Mouse (Mus musculus) stomach, embryonic 14.5 days (tissue): ENCODE measurements at regions not wholly inside any gene's neighbourhood (a gene's known extent, or its start where the extent isn't known, plus 50 kb on each side); places are given as distances from the start of the nearest gene placed in this dataset.

ENCODE experiments used
- ATAC-seq: fragments of 200-750 bp; cut with Nextera tagmentation; 2 replicates; pipeline ENCODE4 v1.8.0; 2017; ENCODE audit warnings: low read depth, moderate TSS enrichment; ENCODE audit not compliant: insufficient number of reproducible peaks, insufficient read depth, low FRiP score
- H3K27ac ChIP-seq: fragments of 300-500 bp; sonication (generic); 2 replicates; pipeline ENCODE4 v1.5.1; 2014; ENCODE audit warnings: mild to moderate bottlenecking, low read length, moderate library complexity, mixed read lengths
- H3K27me3 ChIP-seq: fragments of 300-500 bp; sonication (generic); 2 replicates; pipeline ENCODE4 v1.6.1; 2014; ENCODE audit warnings: low read length, control low read depth, mixed read lengths; ENCODE audit not compliant: control insufficient read depth, insufficient read depth
- H3K36me3 ChIP-seq: fragments of 300-500 bp; sonication (generic); 2 replicates; pipeline ENCODE4 v1.6.1; 2014; ENCODE audit warnings: mild to moderate bottlenecking, control low read depth, low read length, moderate library complexity, mixed read lengths; ENCODE audit not compliant: control insufficient read depth, insufficient read depth
- H3K4me1 ChIP-seq: fragments of 300-500 bp; sonication (generic); 2 replicates; pipeline ENCODE4 v1.6.1; 2014; ENCODE audit warnings: low read length, control low read depth, mixed read lengths; ENCODE audit not compliant: control insufficient read depth, insufficient read depth
- H3K4me2 ChIP-seq: fragments of 300-500 bp; sonication (generic); replicated peaks from 2 replicates; pipeline ENCODE4 v1.6.1; 2014; ENCODE audit warnings: low read depth, low read length, control low read depth
- H3K4me3 ChIP-seq: fragments of 300-500 bp; sonication (generic); 2 replicates; pipeline ENCODE4 v1.5.1; 2014; ENCODE audit warnings: low read depth, low read length, control low read depth
- H3K9ac ChIP-seq: fragments of 300-500 bp; sonication (generic); replicated peaks from 2 replicates; pipeline ENCODE4 v1.6.1; 2014; ENCODE audit warnings: low read depth, mild to moderate bottlenecking, control low read depth, low read length, moderate library complexity, mixed read lengths
- H3K9me3 ChIP-seq: fragments of 300-500 bp; sonication (generic); 2 replicates; pipeline ENCODE4 v1.6.1; 2016; ENCODE audit warnings: low read depth, low read length, control low read depth; ENCODE audit not compliant: control insufficient read depth
- WGBS: fragments of 180-500 bp; shearing (Covaris S2); extraction: QIAGEN DNeasy Blood & Tissue Kit; methylation state at CpG from one replicate; pipeline ENCODE4 v1.1.7; 2014; 5-methylcytosine and 5-hydroxymethylcytosine counted together

GRCm38 (mm10) chr15:96164771-96165431 is 122.4 kb upstream of the Arid2 start:
- H3K27me3 ChIP-seq, result peaks cover 4% of the 10 kb centered on the region; the same call in 1 of the 2 replicates
- no peak overlapping the region for H3K4me3 ChIP-seq
- no peak for ATAC-seq
- no peaks in the 10 kb centered on the region for H3K36me3 ChIP-seq
- no peaks in the 10 kb centered on the region for H3K4me1 ChIP-seq
- no peak overlapping the region for H3K9ac ChIP-seq
- no peak overlapping the region for H3K4me2 ChIP-seq
- 58% methylated on average over 13 of the region's 13 CpGs for WGBS
- no peak overlapping the region for H3K27ac ChIP-seq
- no peaks in the 10 kb centered on the region for H3K9me3 ChIP-seq

DNA sequence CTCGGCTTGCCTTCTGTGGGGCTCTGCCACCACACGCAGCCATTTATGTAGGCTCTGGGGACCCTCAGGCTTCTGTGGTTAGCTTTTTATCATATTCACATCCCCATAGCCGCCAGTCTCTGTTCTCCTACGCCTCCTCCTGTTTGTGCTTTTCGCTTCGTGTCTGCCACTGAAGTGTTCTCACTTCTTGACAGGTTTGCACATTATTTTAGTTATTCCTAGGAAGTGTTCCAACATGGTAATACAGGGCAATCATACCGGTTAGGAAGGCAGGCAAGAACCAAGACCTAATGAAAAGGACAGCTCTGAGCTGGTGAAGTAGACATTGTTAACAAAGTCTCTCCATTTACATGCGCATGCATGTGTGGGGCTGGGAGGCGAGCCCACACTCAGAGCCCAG is 120.1 kb upstream of the Arid2 start:
- H3K27ac ChIP-seq, result no peak overlapping the region
- H3K9me3 ChIP-seq, result no peaks in the 10 kb centered on the region
- WGBS, result 85% methylated on average over 9 of the region's 9 CpGs
- no peak overlapping the region for H3K4me3 ChIP-seq
- no peak overlapping the region for H3K9ac ChIP-seq
- H3K36me3 ChIP-seq, result no peaks in the 10 kb centered on the region
- no peak overlapping the region for H3K4me2 ChIP-seq
- ATAC-seq, result no peak
- peaks cover 6% of the 10 kb centered on the region; the same call in 1 of the 2 replicates for H3K27me3 ChIP-seq
- H3K4me1 ChIP-seq, result no peaks in the 10 kb centered on the region

DNA sequence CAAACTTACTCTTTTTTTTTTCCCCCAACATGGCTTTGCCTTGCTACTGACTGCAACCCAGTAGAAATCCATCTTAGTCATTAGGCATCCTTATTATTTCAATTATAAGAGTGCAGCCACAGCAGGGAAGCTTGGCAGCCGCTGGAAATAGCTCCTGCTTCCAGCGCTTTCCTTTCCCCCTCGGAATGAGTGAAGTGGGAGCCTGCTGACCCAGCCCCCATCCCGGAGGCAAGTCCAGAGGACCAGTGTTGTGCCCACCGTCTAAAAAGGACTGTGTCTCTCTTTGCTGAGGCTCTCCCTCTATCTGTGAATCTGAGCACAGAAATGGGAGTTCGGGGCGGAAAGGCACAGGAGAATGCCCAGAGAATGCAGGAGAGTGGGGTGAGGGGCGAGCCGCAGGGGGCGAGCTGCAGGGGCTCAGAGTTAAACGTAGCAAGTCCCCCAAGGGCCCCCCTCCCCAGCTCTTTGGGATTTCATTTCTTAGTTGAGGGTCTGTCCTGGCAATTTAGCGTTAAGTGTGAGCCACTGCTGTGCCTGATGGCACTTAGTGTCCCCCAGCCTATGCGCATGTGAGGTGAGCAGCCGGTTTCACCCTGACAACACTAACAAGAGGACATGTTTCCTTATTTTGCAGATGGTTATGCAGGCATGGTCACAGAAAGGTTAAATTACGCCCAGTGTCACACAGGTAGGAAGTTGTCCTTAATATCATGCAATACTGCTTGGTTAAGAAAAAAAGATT is 117.4 kb upstream of the Arid2 start:
- H3K4me3 ChIP-seq, result no peak overlapping the region
- H3K9ac ChIP-seq, result no peak overlapping the region
- no peak overlapping the region for H3K27ac ChIP-seq
- no peak for ATAC-seq
- H3K27me3 ChIP-seq, result peaks cover 6% of the 10 kb centered on the region; the same call in 1 of the 2 replicates
- H3K36me3 ChIP-seq, result no peaks in the 10 kb centered on the region
- peak overlapping the region; percentile 36 for H3K4me2 ChIP-seq
- 11% methylated on average over 15 of the region's 15 CpGs for WGBS
- H3K9me3 ChIP-seq, result no peaks in the 10 kb centered on the region
- no peaks in the 10 kb centered on the region for H3K4me1 ChIP-seq

GRCm38 (mm10) chr15:96170986-96171769 is 116.1 kb upstream of the Arid2 start:
- no peak overlapping the region for H3K9ac ChIP-seq
- H3K36me3 ChIP-seq, result no peaks in the 10 kb centered on the region
- H3K4me2 ChIP-seq, result peak overlapping the region; percentile 41
- 9% methylated on average over 22 of the region's 22 CpGs for WGBS
- H3K9me3 ChIP-seq, result no peaks in the 10 kb centered on the region
- peak; percentile 81 for ATAC-seq
- H3K27me3 ChIP-seq, result peaks cover 6% of the 10 kb centered on the region; the same call in 1 of the 2 replicates
- no peak overlapping the region for H3K27ac ChIP-seq
- peak overlapping the region; percentile 22 for H3K4me3 ChIP-seq
- no peaks in the 10 kb centered on the region for H3K4me1 ChIP-seq

DNA sequence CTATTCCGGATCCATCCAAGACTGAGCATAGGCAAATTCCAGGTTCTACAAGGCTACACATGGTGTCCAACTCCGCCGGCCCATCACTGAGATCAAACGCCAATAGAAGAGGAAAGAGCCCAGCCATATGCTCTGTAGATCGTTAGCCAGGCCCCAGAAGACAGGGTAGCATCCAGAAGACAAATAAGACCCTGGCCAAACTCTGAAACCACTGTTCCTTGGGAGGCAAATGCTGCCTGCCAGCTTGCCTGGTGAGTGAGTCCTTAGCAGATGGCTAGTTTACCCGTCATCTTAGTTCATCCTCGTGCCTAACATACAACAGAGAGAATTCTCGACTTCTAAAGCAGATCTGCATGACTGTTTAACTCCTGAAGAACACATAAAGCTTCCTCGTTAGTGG is 109.4 kb upstream of the Arid2 start:
- Histone ChIP-seq H3K27me3 (no peaks in the 10 kb centered on the region), H3K27ac (no peak overlapping the region), H3K36me3 (no peaks in the 10 kb centered on the region), H3K9ac (no peak overlapping the region), H3K4me1 (no peaks in the 10 kb centered on the region), H3K4me2 (no peak overlapping the region), H3K4me3 (no peak overlapping the region), H3K9me3 (no peaks in the 10 kb centered on the region)
- WGBS, result 79% methylated on average over 9 of the region's 9 CpGs
- no peak for ATAC-seq

- Histone ChIP-seq H3K9ac (no peak overlapping the region), H3K4me1 (no peaks in the 10 kb centered on the region), H3K36me3 (no peaks in the 10 kb centered on the region), H3K4me3 (no peak overlapping the region), H3K27ac (no peak overlapping the region), H3K27me3 (no peaks in the 10 kb centered on the region), H3K4me2 (no peak overlapping the region), H3K9me3 (no peaks in the 10 kb centered on the region)
- WGBS, result 86% methylated on average over 8 of the region's 8 CpGs
- no peak for ATAC-seq
These were observed 108.8 kb upstream of the Arid2 start for GRCm38 (mm10) chr15:96178374-96179109.

DNA sequence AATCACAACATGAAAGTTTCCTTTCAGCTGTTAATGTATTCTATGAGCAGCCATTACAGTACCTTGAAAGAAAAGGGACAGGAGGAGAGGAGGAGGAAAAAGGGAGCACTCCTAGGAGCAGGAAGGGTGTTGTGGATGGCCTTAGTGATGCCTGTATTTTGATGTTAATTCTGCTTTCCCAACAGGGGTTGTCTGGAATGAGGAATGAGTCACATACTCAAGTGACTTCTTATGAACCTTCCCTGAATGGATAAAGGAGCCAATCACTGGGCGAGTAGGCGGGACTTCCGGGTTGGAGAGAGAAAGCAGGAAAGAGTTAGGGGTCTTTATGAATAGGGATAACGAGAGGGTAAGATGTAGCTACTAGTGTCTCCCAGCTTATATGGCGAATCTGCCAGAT is 107.8 kb upstream of the Arid2 start:
- no peaks in the 10 kb centered on the region for H3K27me3 ChIP-seq
- H3K9ac ChIP-seq, result no peak overlapping the region
- H3K4me2 ChIP-seq, result no peak overlapping the region
- WGBS, result 83% methylated on average over 5 of the region's 5 CpGs
- no peaks in the 10 kb centered on the region for H3K36me3 ChIP-seq
- no peak for ATAC-seq
- no peak overlapping the region for H3K27ac ChIP-seq
- no peaks in the 10 kb centered on the region for H3K4me1 ChIP-seq
- H3K9me3 ChIP-seq, result no peaks in the 10 kb centered on the region
- H3K4me3 ChIP-seq, result no peak overlapping the region

GRCm38 (mm10) chr15:96180036-96180435 is 107.3 kb upstream of the Arid2 start:
- H3K27me3 ChIP-seq, result no peaks in the 10 kb centered on the region
- no peaks in the 10 kb centered on the region for H3K4me1 ChIP-seq
- no peak overlapping the region for H3K9ac ChIP-seq
- H3K9me3 ChIP-seq, result no peaks in the 10 kb centered on the region
- no peaks in the 10 kb centered on the region for H3K36me3 ChIP-seq
- no peak overlapping the region for H3K4me3 ChIP-seq
- H3K4me2 ChIP-seq, result no peak overlapping the region
- H3K27ac ChIP-seq, result no peak overlapping the region
- ATAC-seq, result no peak
- 81% methylated on average over 5 of the region's 5 CpGs for WGBS
